ENCODE assay signal across 8 mouse cellular contexts in genomic region chr14:31272164-31272563, GRCm38 (mm10). TPM values are rescaled to one million over a fixed set of nuclear protein-coding genes. Genes with fewer than 3 reads are reported as not detected.
DNase-seq lines count a peak whose midpoint lies in the region; ATAC-seq and TF ChIP-seq lines count a peak whose summit lies in the region.

No protein-coding gene starts in this region.

- 18% methylated on average over 7 of the region's 7 CpGs for whole genome bisulfite sequencing in neural tube, embryonic 15.5 days
- 22% methylated on average over 7 of the region's 7 CpGs for WGBS in liver, embryonic 14.5 days (ENCODE audit: insufficient replicate concordance)

- H3K9me3 ChIP-seq in neural tube, embryonic 15.5 days (replicated peaks), result no peaks in the 10 kb centered on the region
- H3K9me3 ChIP-seq in liver, embryonic 14.5 days (ENCODE audit: control insufficient read depth, low read length), result no peaks in the 10 kb centered on the region

- peaks cover 22% of the 10 kb centered on the region for H3K4me1 ChIP-seq in neural tube, embryonic 15.5 days
- no peaks in the 10 kb centered on the region for H3K4me1 ChIP-seq in liver, embryonic 14.5 days (replicated peaks; ENCODE audit: control insufficient read depth in 2 of 2, insufficient read depth in 2 of 2, low read length in 1 of 2)

- TF ChIP-seq CTCF in liver, embryonic 14.5 days (IDR thresholded peaks at IDR 0.05; ENCODE audit: low read depth), result peak; percentile 96

- H3K27me3 ChIP-seq in neural tube, embryonic 15.5 days (replicated peaks), result no peaks in the 10 kb centered on the region
- H3K27me3 ChIP-seq in liver, embryonic 14.5 days (ENCODE audit: control insufficient read depth, insufficient read depth, low read length), result no peaks in the 10 kb centered on the region

- DNase-seq in neural tube, embryonic 10.5 days (ENCODE audit: extremely low spot score, low spot score), result peak; percentile 83
- DNase-seq in kidney, postnatal 10 days, result peak; percentile 91
- peak in 2 of 3 experiments; percentile 34 to 46 for DNase-seq in liver, embryonic 14.5 days (ENCODE audit: low read depth in 3 of 3, low spot score in 3 of 3)
- peak; percentile 73 for DNase-seq in ovary, postnatal 36 days (ENCODE audit: low spot score)
- peak; percentile 42 to 85 for DNase-seq in thymus, postnatal 10 days (ENCODE audit: low spot score in 2 of 2)

- TF ChIP-seq EP300 in liver, embryonic 14.5 days (IDR thresholded peaks at IDR 0.05; ENCODE audit: low read depth), result no peak

- no peak for ATAC-seq in neural tube, embryonic 15.5 days (ENCODE audit: low FRiP score)
- peak; percentile 67 for ATAC-seq in cerebellum, adult (ENCODE audit: insufficient number of reproducible peaks, low FRiP score, low TSS enrichment)
- ATAC-seq in frontal cortex, adult (ENCODE audit: low TSS enrichment), result 0 out of 2 replicates have a peak, but pooled peaks have one; percentile 22
- no peak for ATAC-seq in liver, embryonic 14.5 days (ENCODE audit: insufficient read depth)

- no peaks in the 10 kb centered on the region for H3K36me3 ChIP-seq in neural tube, embryonic 15.5 days
- no peaks in the 10 kb centered on the region for H3K36me3 ChIP-seq in liver, embryonic 14.5 days (replicated peaks; ENCODE audit: control insufficient read depth, insufficient read depth, low read depth)

- H3K9ac ChIP-seq in neural tube, embryonic 15.5 days (replicated peaks), result no peak overlapping the region
- no peak overlapping the region for H3K9ac ChIP-seq in liver, embryonic 14.5 days (replicated peaks)

- H3K4me2 ChIP-seq in neural tube, embryonic 15.5 days, result no peak overlapping the region
- H3K4me2 ChIP-seq in liver, embryonic 14.5 days (ENCODE audit: low read depth), result no peak overlapping the region

- no peak overlapping the region for H3K27ac ChIP-seq in neural tube, embryonic 15.5 days (replicated peaks)
- no peak overlapping the region for H3K27ac ChIP-seq in liver, embryonic 14.5 days

- no peak overlapping the region for H3K4me3 ChIP-seq in neural tube, embryonic 15.5 days (replicated peaks)
- H3K4me3 ChIP-seq in liver, embryonic 14.5 days (ENCODE audit: insufficient read depth in 1 of 2, low read depth in 2 of 2, low read length in 2 of 2), result no peak overlapping the region

RNA-seq across cellular contexts. Expression of gene Bap1, which starts 20.9 kb away (rescaled TPM):
- polyA plus RNA-seq in neural tube, embryonic 15.5 days (2015; fragmentation: Nextera tagmentation; extraction: Ambion mirVana), result 93.3 and 96.1 TPM in 2 replicates
- polyA plus RNA-seq in liver, embryonic 14.5 days (2012; rRNA removed), result 22.1 and 24.4 TPM in 2 replicates
- 28.0 and 30.6 TPM in 2 replicates for polyA plus RNA-seq in liver, embryonic 14.5 days (2014; fragmentation: Nextera tagmentation; extraction: Ambion mirVana)

RNA-seq across cellular contexts. Expression of gene Phf7, which starts 21.0 kb away (rescaled TPM):
- polyA plus RNA-seq in neural tube, embryonic 15.5 days (2015; fragmentation: Nextera tagmentation; extraction: Ambion mirVana), result 10.4 and 10.9 TPM in 2 replicates
- 2.1 and 3.1 TPM in 2 replicates for polyA plus RNA-seq in liver, embryonic 14.5 days (2012; rRNA removed)
- polyA plus RNA-seq in liver, embryonic 14.5 days (2014; fragmentation: Nextera tagmentation; extraction: Ambion mirVana), result 6.0 and 7.5 TPM in 2 replicates

RNA-seq across cellular contexts. Expression of gene Dnah1, which starts 51.5 kb away (rescaled TPM):
- polyA plus RNA-seq in neural tube, embryonic 15.5 days (2015; fragmentation: Nextera tagmentation; extraction: Ambion mirVana), result 3.0 and 3.3 TPM in 2 replicates
- 0.11 and 0.13 TPM in 2 replicates for polyA plus RNA-seq in liver, embryonic 14.5 days (2012; rRNA removed)
- 0.14 and 0.27 TPM in 2 replicates for polyA plus RNA-seq in liver, embryonic 14.5 days (2014; fragmentation: Nextera tagmentation; extraction: Ambion mirVana)

RNA-seq across cellular contexts. Expression of gene Sema3g, which starts 54.5 kb away (rescaled TPM):
- polyA plus RNA-seq in neural tube, embryonic 15.5 days (2015; fragmentation: Nextera tagmentation; extraction: Ambion mirVana), result 0.47 and 0.69 TPM in 2 replicates
- polyA plus RNA-seq in liver, embryonic 14.5 days (2012; rRNA removed), result 0.06 and 0.15 TPM in 2 replicates
- polyA plus RNA-seq in liver, embryonic 14.5 days (2014; fragmentation: Nextera tagmentation; extraction: Ambion mirVana), result 0.05 TPM in 1 of 2 replicates, not detected in the other

RNA-seq across cellular contexts. Expression of gene Nisch, which starts 55.4 kb away (rescaled TPM):
- 309 and 327 TPM in 2 replicates for polyA plus RNA-seq in neural tube, embryonic 15.5 days (2015; fragmentation: Nextera tagmentation; extraction: Ambion mirVana)
- polyA plus RNA-seq in liver, embryonic 14.5 days (2012; rRNA removed), result 71.1 and 73.9 TPM in 2 replicates
- polyA plus RNA-seq in liver, embryonic 14.5 days (2014; fragmentation: Nextera tagmentation; extraction: Ambion mirVana), result 50.3 and 61.1 TPM in 2 replicates

Comparison
In these comparisons a context has a peak if more than half of its experiments do, and no peak if none do; other contexts are left out.
1. DNase-seq: peak in every context shown above with its lines; median percentile 91 in kidney, postnatal 10 days; 83 in neural tube, embryonic 10.5 days; 73 in ovary, postnatal 36 days; 64 in thymus, postnatal 10 days; 40 in liver, embryonic 14.5 days.
2. ATAC-seq: peak in cerebellum, adult (single experiment) and frontal cortex, adult (single experiment); none in neural tube, embryonic 15.5 days (single experiment) and liver, embryonic 14.5 days (single experiment).